Mouse (Mus musculus) embryonic fibroblast, embryonic 13.5 days (primary cell): ENCODE data around the gene Ppip5k2.

Experiments used
- CTCF ChIP-seq: IDR thresholded peaks from 2 replicates; pipeline ENCODE4 v1.5.1; 2011; ENCODE audit warnings: mild to moderate bottlenecking, control low read depth, low read length, moderate library complexity, borderline replicate concordance; ENCODE audit not compliant: insufficient read depth
- POLR2A ChIP-seq: IDR thresholded peaks from 2 replicates; pipeline ENCODE4 v1.6.1; 2011; ENCODE audit warnings: low read depth, mild to moderate bottlenecking, control low read depth, low read length, moderate library complexity

- TF ChIP-seq POLR2A (no peak), CTCF (no peak)
Observed at GRCm38 (mm10) chr1:97710520-97710919, 59.7 kb downstream of the Ppip5k2 start.
